Mouse (Mus musculus): ENCODE data around the gene Rarres1.

DNA sequence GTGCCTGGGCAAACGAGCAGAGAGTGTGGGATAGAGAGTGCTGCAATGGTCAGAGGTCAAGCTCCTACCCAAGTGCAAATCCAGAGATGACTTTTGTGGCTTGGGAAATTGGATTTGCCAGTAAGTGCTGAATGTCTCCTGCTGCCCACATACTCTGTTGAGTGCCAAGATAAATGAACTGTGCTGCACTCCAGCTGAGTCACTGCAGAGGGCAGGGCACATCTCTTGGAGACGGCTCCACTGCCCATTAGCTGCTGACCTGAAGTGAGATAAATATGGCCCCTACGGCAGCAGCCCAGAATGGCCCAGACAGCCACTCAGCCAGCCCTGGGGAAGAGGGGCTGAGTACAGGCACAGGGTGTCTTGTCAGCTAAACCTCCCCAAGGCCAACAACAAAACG lies 25.2 kb downstream of the Rarres1 start:
- TF ChIP-seq CTCF (IDR thresholded peaks at IDR 0.05 in 2 of 3, conservative IDR thresholded peaks at IDR 0.05 in 1 of 3; ENCODE audit: control insufficient read depth in 1 of 3, insufficient read depth in 1 of 3, low read depth in 2 of 3, low read length in 3 of 3, poor library complexity in 1 of 3, severe bottlenecking in 1 of 3), result no peak
- TF ChIP-seq RCOR1 (IDR thresholded peaks at IDR 0.05; ENCODE audit: low read depth, low read length), result no peak
